12 mouse cellular contexts compared by ENCODE assay signal in the genomic region with DNA sequence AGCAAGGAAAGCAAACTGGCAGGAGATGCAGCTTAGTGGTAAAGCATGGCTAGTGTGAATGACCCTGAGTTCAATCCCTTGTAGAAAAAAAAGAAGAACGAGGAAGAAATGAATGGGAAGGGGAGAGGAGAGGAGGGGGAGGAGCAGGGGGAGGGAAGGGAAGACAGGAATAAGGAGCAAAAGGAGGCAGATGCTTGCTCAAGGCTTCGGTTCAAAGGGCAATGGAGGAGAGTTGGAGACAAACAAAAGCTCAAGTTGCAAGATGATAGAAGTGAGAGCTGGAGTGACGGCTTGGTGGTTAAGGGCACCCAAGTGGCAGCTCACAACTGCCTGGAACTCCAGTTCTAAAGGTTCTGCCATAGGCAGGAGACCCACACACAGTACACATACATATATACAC.
"Had no signal": no experiment of that assay in that cellular context is flagged by ENCODE, and none has a peak within 500 bp of the region (broad histone marks: within the 10 kb centered on the region; RNA-seq: fewer than 3 reads in every experiment).

No protein-coding gene starts in this region.

- DNase-seq: retina, postnatal 1 day; right cerebral cortex, adult 18-20 months; right cerebral cortex, postnatal 14 days; right cerebral cortex, postnatal 25 days; right cerebral cortex, postnatal 4 days; spleen, adult 18-20 months; thymus, adult 18-20 months; thymus, adult 2 months; thymus, postnatal 14 days; thymus, postnatal 25 days; thymus, postnatal 36 days; thymus, postnatal 4 days had no signal
